Mouse (Mus musculus) brain, embryonic 18.5 days (tissue): ENCODE results near the gene Rps28.

ENCODE experiments used
- DNase-seq: peaks from one replicate; pipeline ENCODE4 v3.0.0-alpha.2; 2012; ENCODE audit warnings: low read depth, low spot score

Rps28 gene

DNA sequence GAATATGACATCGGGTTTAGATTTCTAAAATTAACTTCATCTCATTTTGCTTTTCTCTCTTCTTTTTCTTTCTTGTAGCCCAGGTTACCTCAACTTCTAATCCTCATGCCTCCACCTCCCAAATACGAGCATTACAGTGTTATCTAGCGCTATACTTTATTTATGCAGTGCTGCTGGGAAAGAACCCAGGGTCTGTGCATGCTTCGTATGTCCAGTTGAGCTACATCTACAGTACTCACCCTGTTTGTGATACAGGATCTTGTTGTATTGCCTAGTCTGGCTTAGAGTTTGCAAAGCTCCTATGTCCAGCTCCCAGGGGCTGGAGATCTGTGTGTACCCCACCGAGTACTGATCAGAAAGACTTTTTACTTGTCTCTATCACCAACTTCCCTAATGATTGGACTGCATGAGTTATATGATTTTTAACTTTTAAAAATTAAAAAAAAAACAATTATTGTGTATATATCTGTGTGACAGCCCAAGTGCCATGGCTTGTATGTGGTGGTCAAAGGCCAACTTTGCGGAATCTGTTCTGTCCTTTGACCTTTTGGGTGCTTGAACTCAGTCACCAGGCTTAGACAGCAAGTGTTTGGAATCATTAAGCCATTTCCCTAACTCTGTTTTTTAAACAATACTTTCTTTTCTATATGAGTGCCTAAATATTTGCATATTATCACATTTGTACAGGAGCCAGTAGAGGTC lies 50.3 kb downstream of the Rps28 start:
- DNase-seq: no peak

DNA sequence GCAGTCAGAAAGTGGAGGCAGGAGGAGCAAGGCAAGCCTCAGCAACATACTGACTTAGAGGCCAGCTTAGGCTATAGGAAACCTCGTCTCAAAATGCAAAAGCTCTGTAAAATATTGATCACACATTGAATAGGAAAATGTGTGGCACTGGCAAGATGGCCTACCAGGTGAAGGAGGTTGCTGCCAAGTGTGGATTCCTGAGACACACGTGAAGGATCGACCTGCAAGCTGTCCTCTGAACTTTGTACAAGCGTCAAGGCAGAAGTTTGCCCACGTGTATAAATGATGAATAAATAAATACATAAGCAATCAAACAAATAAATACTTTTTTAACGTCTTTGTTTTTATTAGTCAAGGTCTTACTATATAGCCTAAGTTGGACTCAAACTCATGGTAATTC lies 50.9 kb downstream of the Rps28 start:
- no peak for DNase-seq

DNA sequence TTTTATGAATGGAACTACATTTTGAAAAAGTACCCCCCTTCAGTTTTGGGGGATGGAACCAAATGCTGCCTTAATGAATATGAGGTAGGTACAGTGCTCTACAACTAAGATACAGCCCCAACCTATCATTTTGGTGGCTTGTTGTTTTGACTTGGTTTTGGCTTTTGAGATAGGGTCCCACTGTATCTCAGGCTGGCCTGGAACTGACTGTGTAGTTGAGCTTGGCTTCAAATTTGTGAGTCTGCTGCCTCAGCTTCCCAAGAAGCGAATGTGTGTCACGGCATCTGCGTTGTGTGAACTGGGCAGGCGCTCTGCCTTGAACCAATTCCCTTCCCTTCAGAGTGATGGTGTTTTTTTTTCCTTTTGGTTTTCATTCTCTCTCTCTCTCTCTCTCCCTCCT lies 52.7 kb downstream of the Rps28 start:
- no peak for DNase-seq
